Mouse (Mus musculus) olfactory bulb, adult 2 months (tissue): ENCODE results near the gene Slc25a18.

ENCODE experiments used
- CTCF ChIP-seq: fragments of 200-500 bp; IDR thresholded peaks from 2 replicates; pipeline ENCODE4 v1.5.1; 2012; ENCODE audit warnings: low read depth, mild to moderate bottlenecking, low read length, moderate library complexity; ENCODE audit not compliant: insufficient read depth
- POLR2A ChIP-seq: fragments of 200-500 bp; IDR thresholded peaks from 2 replicates; pipeline ENCODE4 v1.6.1; 2012; ENCODE audit warnings: mild to moderate bottlenecking, low read depth, low read length, moderate library complexity; ENCODE audit not compliant: insufficient read depth

- TF ChIP-seq POLR2A (no peak), CTCF (no peak)
These were observed 14.8 kb downstream of the Slc25a18 start for GRCm38 (mm10) chr6:120788068-120788607.
